Mouse (Mus musculus) spleen, adult 2 months (tissue): ENCODE results near the gene Hspd1. TPM values are rescaled to one million over a fixed set of nuclear protein-coding genes. Genes with fewer than 3 reads are reported as not detected.

Experiments used
- DNase-seq, 2 experiments: peaks; one replicate each; pipeline versions ENCODE4 v3.0.0 to v3.0.0-alpha.2; 2012 to 2021; ENCODE audit warnings: low spot score in 2 of 2, low read depth in 1 of 2
- H3K27ac ChIP-seq: fragments of 200-500 bp; 2 replicates; pipeline ENCODE4 v1.5.1; 2012; ENCODE audit warnings: low read length, inconsistent platforms; ENCODE audit not compliant: insufficient read depth
- H3K27me3 ChIP-seq: fragments of 200-500 bp; 2 replicates; pipeline ENCODE4 v1.6.1; 2012; ENCODE audit warnings: mild to moderate bottlenecking, moderate library complexity, low read length, inconsistent platforms; ENCODE audit not compliant: control insufficient read depth, insufficient read depth
- H3K36me3 ChIP-seq: fragments of 200-500 bp; 2 replicates; pipeline ENCODE4 v1.6.1; 2012; ENCODE audit warnings: mild to moderate bottlenecking, low read length, inconsistent platforms; ENCODE audit not compliant: control insufficient read depth, insufficient read depth
- H3K4me1 ChIP-seq: fragments of 200-500 bp; 2 replicates; pipeline ENCODE4 v1.6.1; 2011; ENCODE audit warnings: inconsistent platforms; ENCODE audit not compliant: control insufficient read depth, insufficient read depth, insufficient read length
- H3K4me3 ChIP-seq: fragments of 200-500 bp; 2 replicates; pipeline ENCODE4 v1.5.1; 2011; ENCODE audit warnings: mild to moderate bottlenecking, inconsistent platforms; ENCODE audit not compliant: insufficient read depth, insufficient read length; ENCODE audit errors: extremely low read depth
- CTCF ChIP-seq: fragments of 200-500 bp; IDR thresholded peaks from 2 replicates; pipeline ENCODE4 v1.5.1; 2011; ENCODE audit warnings: mild to moderate bottlenecking, inconsistent platforms; ENCODE audit not compliant: insufficient read depth, insufficient read length, insufficient replicate concordance; ENCODE audit errors: extremely low read depth
- POLR2A ChIP-seq: fragments of 200-500 bp; IDR thresholded peaks from 2 replicates; pipeline ENCODE4 v1.6.1; 2011; ENCODE audit warnings: low read depth, low read length, inconsistent platforms
- WGBS: fragments of 180-500 bp; shearing (Covaris S2); methylation state at CpG from one replicate; pipeline ENCODE4 v1.1.7; 2018; 5-methylcytosine and 5-hydroxymethylcytosine counted together
- polyA plus RNA-seq: library from polyadenylated mRNA; depleted of rRNA; stranded (reverse); fragments of >200 nt; gene quantifications from 2 replicates; pipeline ENCODE4 v1.2.3, GENCODE M21; 2012; rRNA removed

Gene Hspd1
- polyA plus RNA-seq, result 9.2 and 9.4 TPM in 2 replicates

- TF ChIP-seq CTCF (no peak), POLR2A (peak; percentile 71)
- Histone ChIP-seq H3K27ac (peak within 1 kb of the TSS; percentile 91), H3K4me1 (peaks cover 2% of the 10 kb centered on the region), H3K36me3 (peaks cover 14% of the 10 kb centered on the region), H3K27me3 (no peaks in the 10 kb centered on the region), H3K4me3 (peak within 1 kb of the TSS; percentile 89)
- WGBS, result under 1% methylated on average over 76 of the region's 76 CpGs
- peak; percentile 97 for DNase-seq
These were observed at the start of gene Hspd1, which contains the start of gene Hspe1 for GRCm38 (mm10) chr1:55087932-55088610. Gene Hspd1 (minus strand): TSS chr1:55088243. Gene Hspe1 (plus strand): TSS chr1:55088132.

GRCm38 (mm10) chr1:55135846-55136245 is 47.8 kb upstream of the Hspd1 start:
- no peak for DNase-seq
- Histone ChIP-seq H3K36me3 (peaks cover 6% of the 10 kb centered on the region), H3K27me3 (no peaks in the 10 kb centered on the region), H3K4me1 (peaks cover 4% of the 10 kb centered on the region), H3K27ac (no peak overlapping the region), H3K4me3 (no peak overlapping the region)
- WGBS, result 100% methylated on average over 1 of the region's 1 CpGs
- TF ChIP-seq POLR2A (no peak), CTCF (no peak)

- Histone ChIP-seq H3K4me3 (no peak overlapping the region), H3K27me3 (no peaks in the 10 kb centered on the region), H3K36me3 (peaks cover 4% of the 10 kb centered on the region), H3K27ac (no peak overlapping the region), H3K4me1 (peaks cover 6% of the 10 kb centered on the region)
- 93% methylated on average over 3 of the region's 3 CpGs for WGBS
- TF ChIP-seq CTCF (no peak), POLR2A (no peak)
- DNase-seq, result no peak
These were observed 46.3 kb upstream of the Hspd1 start for GRCm38 (mm10) chr1:55134301-55134700.

- no peak overlapping the region for H3K27ac ChIP-seq
- H3K36me3 ChIP-seq, result peaks cover 4% of the 10 kb centered on the region
- no peak for DNase-seq
- peaks cover 6% of the 10 kb centered on the region for H3K4me1 ChIP-seq
- H3K4me3 ChIP-seq, result no peak overlapping the region
- no peak for TF ChIP-seq CTCF
- no peak for TF ChIP-seq POLR2A
- 72% methylated on average over 2 of the region's 2 CpGs for WGBS
- H3K27me3 ChIP-seq, result no peaks in the 10 kb centered on the region
These were observed 45.1 kb upstream of the Hspd1 start for GRCm38 (mm10) chr1:55133173-55133572.

- Histone ChIP-seq H3K36me3 (no peaks in the 10 kb centered on the region; the same call in 1 of the 2 replicates), H3K4me1 (peaks cover 6% of the 10 kb centered on the region), H3K27me3 (no peaks in the 10 kb centered on the region), H3K27ac (no peak overlapping the region), H3K4me3 (peak overlapping the region; percentile 21; the same call in 1 of the 2 replicates)
- WGBS, result 52% methylated on average over 4 of the region's 4 CpGs
- no peak for DNase-seq
- TF ChIP-seq POLR2A (no peak), CTCF (no peak)
These were observed 44.3 kb upstream of the Hspd1 start for GRCm38 (mm10) chr1:55132308-55132707.

GRCm38 (mm10) chr1:55131424-55132014 is 43.5 kb upstream of the Hspd1 start:
- no peak for TF ChIP-seq POLR2A
- TF ChIP-seq CTCF, result no peak
- peaks cover 6% of the 10 kb centered on the region for H3K4me1 ChIP-seq
- no peaks in the 10 kb centered on the region for H3K27me3 ChIP-seq
- peak overlapping the region; percentile 92 for H3K4me3 ChIP-seq
- WGBS, result under 1% methylated on average over 47 of the region's 47 CpGs
- H3K36me3 ChIP-seq, result no peaks in the 10 kb centered on the region; the same call in 1 of the 2 replicates
- peak overlapping the region; percentile 96 for H3K27ac ChIP-seq
- peak in 1 of 2 experiments; percentile 32 for DNase-seq
